ENCODE assay signal across 15 mouse cellular contexts in the genomic region with DNA sequence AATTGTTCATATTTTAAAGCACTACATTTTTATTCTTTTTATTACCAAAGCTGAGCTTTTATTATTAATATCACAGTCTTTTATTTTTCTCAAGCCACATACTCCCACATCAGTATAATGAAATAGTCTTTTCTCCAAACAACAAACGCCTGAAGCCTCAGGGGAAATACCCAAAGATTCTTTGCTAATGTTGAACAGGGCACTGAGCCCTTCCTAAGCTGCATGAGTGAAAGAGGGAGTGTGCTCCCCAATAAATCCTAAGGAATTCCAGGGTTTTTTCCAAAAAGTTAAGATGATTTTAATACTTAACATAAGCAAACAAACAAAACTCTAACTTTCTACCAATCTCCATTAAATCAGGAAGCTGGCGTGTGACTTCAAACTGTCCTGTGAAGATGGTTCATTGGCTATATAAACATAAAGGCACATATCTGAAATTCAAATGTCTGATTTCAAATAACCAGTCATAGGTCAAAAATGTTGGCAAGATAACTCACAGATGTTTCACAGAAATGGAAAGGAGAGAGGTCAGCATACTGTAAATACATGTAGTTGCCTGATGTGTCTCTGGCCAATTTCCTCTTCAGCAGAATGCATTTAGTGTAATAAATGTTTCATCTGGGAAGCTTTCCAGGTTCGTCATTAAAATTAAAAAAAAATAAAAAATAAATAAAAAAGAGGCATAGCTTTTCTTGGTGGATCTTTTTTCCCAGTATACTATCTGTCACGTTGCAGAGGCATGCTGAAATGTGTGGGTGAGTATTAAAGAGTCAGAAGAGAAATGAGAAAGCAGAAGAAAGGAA.
DNase-seq lines count a peak whose midpoint lies in the region; ATAC-seq and TF ChIP-seq lines count a peak whose summit lies in the region.
"Had no signal": no experiment of that assay in that cellular context is flagged by ENCODE, and none has a peak within 500 bp of the region (broad histone marks: within the 10 kb centered on the region; RNA-seq: fewer than 3 reads in every experiment).

No protein-coding gene starts in this region.

- DNase-seq in intestine, embryonic 14.5 days (ENCODE audit: low spot score) = no peak
- peak; percentile 32 for DNase-seq in liver, adult 2 months (ENCODE audit: extremely low read depth, low read depth, low spot score)
- DNase-seq in liver, embryonic 11.5 days (ENCODE audit: low spot score) = no peak
- peak; percentile 39 for DNase-seq in brain, adult 2 months (ENCODE audit: low read depth, low spot score)
- no peak for DNase-seq in thymus, adult 18-20 months
- DNase-seq in natural killer cell, adult 2 months (ENCODE audit: low spot score in 2 of 2) = no peak
- DNase-seq: adrenal gland, postnatal 10 days; cerebellum, adult 9-11 months; liver, postnatal 0 days; retina, postnatal 1 day had no signal

- H3K36me3 ChIP-seq in intestine, embryonic 14.5 days (ENCODE audit: control insufficient read depth, insufficient read depth, low read length) = no peaks in the 10 kb centered on the region
- H3K36me3 ChIP-seq in intestine, postnatal 0 days (ENCODE audit: control insufficient read depth, insufficient read depth) = no peaks in the 10 kb centered on the region
- H3K36me3 ChIP-seq in liver, adult 2 months (ENCODE audit: control insufficient read depth, insufficient read depth, low read length) = no peaks in the 10 kb centered on the region
- no peaks in the 10 kb centered on the region for H3K36me3 ChIP-seq in liver, embryonic 11.5 days (ENCODE audit: control insufficient read depth, insufficient read depth, low read length)
- no peaks in the 10 kb centered on the region for H3K36me3 ChIP-seq in stomach, embryonic 14.5 days (ENCODE audit: control insufficient read depth, insufficient read depth, low read length)
- H3K36me3 ChIP-seq: hindbrain, embryonic 15.5 days; neural tube, embryonic 15.5 days had no signal

- no peaks in the 10 kb centered on the region for H3K79me2 ChIP-seq in liver, adult 2 months (ENCODE audit: control insufficient read depth, insufficient read depth, low read length)

- H3K4me1 ChIP-seq in intestine, embryonic 14.5 days (replicated peaks; ENCODE audit: control insufficient read depth, insufficient read depth, low read length) = 0 out of 2 replicates have a peak, but pooled peaks cover 8% of the 10 kb centered on the region
- no peaks in the 10 kb centered on the region for H3K4me1 ChIP-seq in intestine, postnatal 0 days (replicated peaks; ENCODE audit: control insufficient read depth, insufficient read depth, low read length)
- no peaks in the 10 kb centered on the region for H3K4me1 ChIP-seq in liver, adult 2 months (ENCODE audit: control insufficient read depth, insufficient read depth, low read length)
- no peaks in the 10 kb centered on the region for H3K4me1 ChIP-seq in liver, embryonic 11.5 days (replicated peaks; ENCODE audit: control insufficient read depth, insufficient read depth, low read length)
- no peaks in the 10 kb centered on the region for H3K4me1 ChIP-seq in stomach, embryonic 14.5 days (ENCODE audit: control insufficient read depth, insufficient read depth, low read length)
- H3K4me1 ChIP-seq: hindbrain, embryonic 15.5 days; neural tube, embryonic 15.5 days had no signal

- H3K9ac ChIP-seq in intestine, embryonic 14.5 days (ENCODE audit: low read length) = no peak overlapping the region
- no peak overlapping the region for H3K9ac ChIP-seq in intestine, postnatal 0 days (ENCODE audit: low read depth, low read length)
- no peak overlapping the region for H3K9ac ChIP-seq in liver, adult 2 months (ENCODE audit: low read depth, low read length)
- no peak overlapping the region for H3K9ac ChIP-seq in liver, embryonic 11.5 days (ENCODE audit: low read depth, low read length)
- no peak overlapping the region for H3K9ac ChIP-seq in stomach, embryonic 14.5 days (replicated peaks; ENCODE audit: low read depth, low read length)
- H3K9ac ChIP-seq: hindbrain, embryonic 15.5 days; liver, postnatal 0 days; neural tube, embryonic 15.5 days had no signal

- no peak overlapping the region for H3K4me3 ChIP-seq in intestine, embryonic 14.5 days (ENCODE audit: low read depth, low read length)
- no peak overlapping the region for H3K4me3 ChIP-seq in intestine, postnatal 0 days (ENCODE audit: low read depth, low read length)
- no peak overlapping the region for H3K4me3 ChIP-seq in liver, adult 2 months (ENCODE audit: insufficient read depth, low read depth, low read length)
- no peak overlapping the region for H3K4me3 ChIP-seq in liver, embryonic 11.5 days (ENCODE audit: low read depth, low read length)
- H3K4me3 ChIP-seq in stomach, embryonic 14.5 days (ENCODE audit: low read depth, low read length) = no peak overlapping the region
- H3K4me3 ChIP-seq: erythroblast, embryonic 14.5 days; hindbrain, embryonic 15.5 days; neural tube, embryonic 15.5 days had no signal

- no peak overlapping the region for H3K4me2 ChIP-seq in intestine, embryonic 14.5 days (ENCODE audit: low read length)
- H3K4me2 ChIP-seq in intestine, postnatal 0 days (replicated peaks; ENCODE audit: low read depth) = no peak overlapping the region
- no peak overlapping the region for H3K4me2 ChIP-seq in liver, embryonic 11.5 days
- no peak overlapping the region for H3K4me2 ChIP-seq in stomach, embryonic 14.5 days (replicated peaks; ENCODE audit: low read depth, low read length)
- H3K4me2 ChIP-seq: hindbrain, embryonic 15.5 days; neural tube, embryonic 15.5 days had no signal

- 0 out of 2 replicates have a peak, but pooled peaks have one; percentile 43 for ATAC-seq in intestine, embryonic 14.5 days (replicated peaks; ENCODE audit: low FRiP score, low TSS enrichment, low read depth)
- ATAC-seq in intestine, postnatal 0 days = no peak
- no peak for ATAC-seq in liver, embryonic 11.5 days (replicated peaks; ENCODE audit: low FRiP score)
- ATAC-seq in stomach, embryonic 14.5 days (ENCODE audit: insufficient number of reproducible peaks, insufficient read depth, low FRiP score, low read depth) = peak; percentile 60; the same call in 1 of the 2 replicates
- ATAC-seq: liver, postnatal 0 days had no signal

- no peaks in the 10 kb centered on the region for H3K27me3 ChIP-seq in intestine, embryonic 14.5 days (replicated peaks; ENCODE audit: control insufficient read depth, insufficient read depth, low read length)
- no peaks in the 10 kb centered on the region for H3K27me3 ChIP-seq in intestine, postnatal 0 days (replicated peaks; ENCODE audit: control insufficient read depth, insufficient read depth, low read length)
- H3K27me3 ChIP-seq in liver, adult 2 months (ENCODE audit: control insufficient read depth, insufficient read depth, low read length) = no peaks in the 10 kb centered on the region
- H3K27me3 ChIP-seq in liver, embryonic 11.5 days (replicated peaks; ENCODE audit: control insufficient read depth, insufficient read depth, low read length) = no peaks in the 10 kb centered on the region
- no peaks in the 10 kb centered on the region for H3K27me3 ChIP-seq in stomach, embryonic 14.5 days (ENCODE audit: control insufficient read depth, insufficient read depth, low read length)
- H3K27me3 ChIP-seq: hindbrain, embryonic 15.5 days; neural tube, embryonic 15.5 days had no signal

- no peak overlapping the region; the same call in 1 of the 2 replicates for H3K27ac ChIP-seq in intestine, embryonic 14.5 days (ENCODE audit: low read depth)
- H3K27ac ChIP-seq in intestine, postnatal 0 days (ENCODE audit: low read depth, low read length) = no peak overlapping the region
- H3K27ac ChIP-seq in liver, adult 2 months (replicated peaks; ENCODE audit: insufficient read depth, low read depth, low read length) = no peak overlapping the region
- no peak overlapping the region for H3K27ac ChIP-seq in liver, embryonic 11.5 days (ENCODE audit: low read depth, low read length)
- H3K27ac ChIP-seq in stomach, embryonic 14.5 days (ENCODE audit: low read length) = peak overlapping the region; percentile 77
- H3K27ac ChIP-seq: hindbrain, embryonic 15.5 days; neural tube, embryonic 15.5 days had no signal

- no peak for TF ChIP-seq POLR2A in liver, adult 2 months (IDR thresholded peaks at IDR 0.05; ENCODE audit: extremely low read depth, insufficient read depth, low read length)

- TF ChIP-seq CTCF in intestine, postnatal 0 days (IDR thresholded peaks at IDR 0.05; ENCODE audit: low read depth) = no peak
- no peak for TF ChIP-seq CTCF in liver, adult 2 months (IDR thresholded peaks at IDR 0.05; ENCODE audit: low read depth, low read length)

- WGBS in intestine, embryonic 14.5 days = 32% methylated on average over 4 of the region's 4 CpGs
- 55% methylated on average over 4 of the region's 4 CpGs for WGBS in intestine, postnatal 0 days
- WGBS in liver, adult 2 months = 74% methylated on average over 4 of the region's 4 CpGs
- WGBS in liver, embryonic 11.5 days = 72% methylated on average over 4 of the region's 4 CpGs
- WGBS in stomach, embryonic 14.5 days = 31% methylated on average over 4 of the region's 4 CpGs

- H3K9me3 ChIP-seq in intestine, embryonic 14.5 days (ENCODE audit: control insufficient read depth, low read length) = no peaks in the 10 kb centered on the region
- no peaks in the 10 kb centered on the region for H3K9me3 ChIP-seq in intestine, postnatal 0 days (ENCODE audit: control insufficient read depth)
- H3K9me3 ChIP-seq in liver, embryonic 11.5 days (ENCODE audit: control insufficient read depth, low read length) = no peaks in the 10 kb centered on the region
- no peaks in the 10 kb centered on the region for H3K9me3 ChIP-seq in stomach, embryonic 14.5 days (ENCODE audit: control insufficient read depth, low read depth, low read length)
- H3K9me3 ChIP-seq: hindbrain, embryonic 15.5 days; neural tube, embryonic 15.5 days had no signal

Comparison
In these comparisons a context has a peak if more than half of its experiments do, and no peak if none do; other contexts are left out.
1. ATAC-seq: peak in intestine, embryonic 14.5 days (single experiment) and stomach, embryonic 14.5 days (single experiment); none in intestine, postnatal 0 days (single experiment) and liver, embryonic 11.5 days (single experiment).
2. DNase-seq: peak in liver, adult 2 months (single experiment) and brain, adult 2 months (single experiment); none in intestine, embryonic 14.5 days (single experiment), liver, embryonic 11.5 days (single experiment), thymus, adult 18-20 months (0 of 2) and natural killer cell, adult 2 months (0 of 2).